Mouse (Mus musculus) midbrain, embryonic 16.5 days (tissue): Measurements from ENCODE around the gene Gpr149. TPM values are rescaled to one million over a fixed set of nuclear protein-coding genes. Genes with fewer than 3 reads are reported as not detected.

Experiments used
- polyA plus RNA-seq: library from polyadenylated mRNA; unstranded; fragments of >200 nt; fragmentation: Nextera tagmentation; extraction: Ambion mirVana; gene quantifications from 2 replicates; pipeline ENCODE4 v1.2.1, GENCODE M21; 2015

Gene Gpr149
- polyA plus RNA-seq, 1 experiment from 2014 or later = 5.2 TPM

Other genes starting within 250 kb of the Gpr149 start
- gene Dhx36, start 98.1 kb downstream of the Gpr149 start, polyA plus RNA-seq = 40.5 and 43.1 TPM in 2 replicates